In the genomic region with DNA sequence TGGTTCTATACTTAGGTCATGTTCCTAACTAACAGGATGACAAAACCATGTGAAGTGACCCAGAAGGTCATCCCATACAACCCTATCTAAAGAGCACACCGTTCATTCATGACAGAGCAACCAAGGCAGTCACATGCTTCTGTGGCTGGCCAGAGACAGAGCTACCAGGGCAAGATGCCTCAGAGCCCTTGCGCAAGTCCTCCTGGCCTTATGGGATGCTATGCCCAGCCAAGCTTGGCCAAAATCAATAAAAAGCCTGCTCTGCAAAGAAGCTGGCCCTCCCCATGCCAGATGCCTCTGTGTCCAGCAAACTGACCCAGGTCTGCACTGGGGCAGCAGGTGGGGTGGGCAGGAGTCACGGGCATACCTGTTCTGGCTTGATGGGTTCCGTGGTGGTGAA, we compare ENCODE assay signal across 27 mouse cellular contexts.
A peak's percentile ranks its signal among the peaks of the same experiment; 100 is the strongest.
DNase-seq lines count a peak whose midpoint lies in the region; ATAC-seq and TF ChIP-seq lines count a peak whose summit lies in the region.
"Had no signal": no experiment of that assay in that cellular context is flagged by ENCODE, and none has a peak within 500 bp of the region (broad histone marks: within the 10 kb centered on the region; RNA-seq: fewer than 3 reads in every experiment).

No protein-coding gene starts in this region.

- no peak overlapping the region for H3K4me2 ChIP-seq in liver, postnatal 0 days (ENCODE audit: low read depth, low read length)
- H3K4me2 ChIP-seq: embryonic facial prominence, embryonic 12.5 days; embryonic facial prominence, embryonic 15.5 days; forebrain, embryonic 15.5 days; heart, embryonic 13.5 days; hindbrain, embryonic 13.5 days; intestine, embryonic 15.5 days had no signal

- no peaks in the 10 kb centered on the region for H3K9me3 ChIP-seq in liver, postnatal 0 days (ENCODE audit: low read length)
- H3K9me3 ChIP-seq: embryonic facial prominence, embryonic 12.5 days; embryonic facial prominence, embryonic 15.5 days; forebrain, embryonic 15.5 days; G1E; heart, embryonic 10.5 days; hindbrain, embryonic 10.5 days; hindbrain, embryonic 13.5 days; intestine, embryonic 15.5 days had no signal

- no peaks in the 10 kb centered on the region for H3K27me3 ChIP-seq in liver, adult 2 months (ENCODE audit: control insufficient read depth, insufficient read depth, low read length)
- H3K27me3 ChIP-seq in liver, postnatal 0 days (ENCODE audit: insufficient read depth, low read length), result no peaks in the 10 kb centered on the region
- H3K27me3 ChIP-seq: CH12.LX; embryonic facial prominence, embryonic 12.5 days; embryonic facial prominence, embryonic 15.5 days; forebrain, embryonic 15.5 days; heart, embryonic 13.5 days; intestine, embryonic 15.5 days had no signal

- no peak overlapping the region for H3K4me3 ChIP-seq in liver, adult 2 months (ENCODE audit: insufficient read depth, low read depth, low read length)
- H3K4me3 ChIP-seq in liver, postnatal 0 days (ENCODE audit: low read depth, low read length), result no peak overlapping the region
- H3K4me3 ChIP-seq: embryonic facial prominence, embryonic 12.5 days; embryonic facial prominence, embryonic 15.5 days; forebrain, embryonic 15.5 days; heart, adult 2 months; heart, embryonic 10.5 days; heart, embryonic 13.5 days; hindbrain, embryonic 10.5 days; hindbrain, embryonic 13.5 days; intestine, embryonic 15.5 days had no signal

- TF ChIP-seq CTCF in liver, adult 2 months (IDR thresholded peaks at IDR 0.05; ENCODE audit: low read depth, low read length), result no peak
- no peak for TF ChIP-seq CTCF in liver, postnatal 0 days (IDR thresholded peaks at IDR 0.05; ENCODE audit: low read depth)

- DNase-seq in adrenal gland, postnatal 14 days, result peak; percentile 15
- no peak for DNase-seq in adrenal gland, adult 8-10 months
- peak; percentile 77 for DNase-seq in liver, adult 2 months (ENCODE audit: extremely low read depth, low read depth, low spot score)
- DNase-seq in liver, postnatal 0 days, result no peak
- peak; percentile 3 for DNase-seq in NIH3T3 (ENCODE audit: low read depth)
- DNase-seq in lung, postnatal 4 days, result no peak
- DNase-seq: B cell, adult 2 months; cerebellum, adult 11 months; cerebellum, adult 2 months; cerebellum, adult 9-11 months; cerebellum, postnatal 25 days; gastrocnemius, postnatal 25 days; heart, postnatal 36 days; kidney, adult 11 months; kidney, adult 8-10 months had no signal

- no peak for TF ChIP-seq POLR2A in liver, adult 2 months (IDR thresholded peaks at IDR 0.05; ENCODE audit: extremely low read depth, insufficient read depth, low read length)

- no peaks in the 10 kb centered on the region for H3K4me1 ChIP-seq in liver, adult 2 months (ENCODE audit: control insufficient read depth, insufficient read depth, low read length)
- no peaks in the 10 kb centered on the region for H3K4me1 ChIP-seq in liver, postnatal 0 days (ENCODE audit: insufficient read depth)
- H3K4me1 ChIP-seq: embryonic facial prominence, embryonic 12.5 days; embryonic facial prominence, embryonic 15.5 days; heart, embryonic 10.5 days; heart, embryonic 13.5 days; intestine, embryonic 15.5 days had no signal

- ATAC-seq in liver, postnatal 0 days, result no peak
- ATAC-seq: forebrain, embryonic 15.5 days; hindbrain, embryonic 16.5 days; intestine, embryonic 15.5 days had no signal

- TF ChIP-seq EP300 in liver, postnatal 0 days (IDR thresholded peaks at IDR 0.05; ENCODE audit: low read depth), result no peak

- WGBS in liver, adult 2 months, result 41% methylated on average over 4 of the region's 4 CpGs
- 77% methylated on average over 4 of the region's 4 CpGs for WGBS in liver, postnatal 0 days (ENCODE audit: insufficient replicate concordance)

- H3K9ac ChIP-seq in liver, adult 2 months (ENCODE audit: low read depth, low read length), result no peak overlapping the region
- no peak overlapping the region for H3K9ac ChIP-seq in liver, postnatal 0 days (replicated peaks)
- H3K9ac ChIP-seq: embryonic facial prominence, embryonic 12.5 days; embryonic facial prominence, embryonic 15.5 days; forebrain, embryonic 15.5 days; heart, embryonic 13.5 days; hindbrain, embryonic 13.5 days; intestine, embryonic 15.5 days had no signal

- no peaks in the 10 kb centered on the region for H3K79me2 ChIP-seq in liver, adult 2 months (ENCODE audit: control insufficient read depth, insufficient read depth, low read length)

- H3K36me3 ChIP-seq in liver, adult 2 months (ENCODE audit: control insufficient read depth, insufficient read depth, low read length), result no peaks in the 10 kb centered on the region
- no peaks in the 10 kb centered on the region for H3K36me3 ChIP-seq in liver, postnatal 0 days (replicated peaks; ENCODE audit: insufficient read depth, low read length)
- H3K36me3 ChIP-seq: embryonic facial prominence, embryonic 12.5 days; embryonic facial prominence, embryonic 15.5 days; forebrain, embryonic 15.5 days; G1E; heart, embryonic 10.5 days; heart, embryonic 13.5 days; hindbrain, embryonic 13.5 days; intestine, embryonic 15.5 days had no signal

- H3K27ac ChIP-seq in liver, adult 2 months (replicated peaks; ENCODE audit: insufficient read depth, low read depth, low read length), result no peak overlapping the region
- no peak overlapping the region for H3K27ac ChIP-seq in liver, postnatal 0 days (ENCODE audit: low read depth)
- H3K27ac ChIP-seq: embryonic facial prominence, embryonic 12.5 days; embryonic facial prominence, embryonic 15.5 days; forebrain, embryonic 15.5 days; heart, adult 2 months; heart, embryonic 10.5 days; heart, embryonic 13.5 days; hindbrain, embryonic 10.5 days; hindbrain, embryonic 13.5 days; intestine, embryonic 15.5 days had no signal

Comparison
In these comparisons a context has a peak if more than half of its experiments do, and no peak if none do; other contexts are left out.
1. DNase-seq: peak in adrenal gland, postnatal 14 days (single experiment), liver, adult 2 months (single experiment) and NIH3T3 (single experiment); none in adrenal gland, adult 8-10 months (single experiment), liver, postnatal 0 days (single experiment) and lung, postnatal 4 days (0 of 2).